Mouse (Mus musculus): Measurements from ENCODE around the gene Kcnk5. TPM values are rescaled to one million over a fixed set of nuclear protein-coding genes. Genes with fewer than 3 reads are reported as not detected.

Gene Kcnk5
- polyA plus RNA-seq, 1 experiment from 2014 or later = 12.2 TPM

GRCm38 (mm10) chr14:20183701-20184100 is 2.1 kb upstream of the Kcnk5 start:
- no peaks in the 10 kb centered on the region for H3K27me3 ChIP-seq (ENCODE audit: control insufficient read depth, insufficient read depth, low read length)
- 47% methylated on average over 5 of the region's 5 CpGs for WGBS
- no peak overlapping the region for H3K27ac ChIP-seq (ENCODE audit: low read depth, low read length)
- no peak for ATAC-seq (ENCODE audit: low FRiP score, low TSS enrichment)
- no peak overlapping the region for H3K4me2 ChIP-seq (replicated peaks; ENCODE audit: low read depth, low read length)
- H3K4me1 ChIP-seq (ENCODE audit: control insufficient read depth, insufficient read depth, low read length) = peaks cover 24% of the 10 kb centered on the region
- H3K9me3 ChIP-seq (ENCODE audit: control insufficient read depth, low read length) = no peaks in the 10 kb centered on the region
- no peak overlapping the region for H3K4me3 ChIP-seq (ENCODE audit: low read length)
- no peaks in the 10 kb centered on the region for H3K36me3 ChIP-seq (ENCODE audit: control insufficient read depth, insufficient read depth, low read length)
- no peak overlapping the region for H3K9ac ChIP-seq (ENCODE audit: low read depth, low read length)

DNA sequence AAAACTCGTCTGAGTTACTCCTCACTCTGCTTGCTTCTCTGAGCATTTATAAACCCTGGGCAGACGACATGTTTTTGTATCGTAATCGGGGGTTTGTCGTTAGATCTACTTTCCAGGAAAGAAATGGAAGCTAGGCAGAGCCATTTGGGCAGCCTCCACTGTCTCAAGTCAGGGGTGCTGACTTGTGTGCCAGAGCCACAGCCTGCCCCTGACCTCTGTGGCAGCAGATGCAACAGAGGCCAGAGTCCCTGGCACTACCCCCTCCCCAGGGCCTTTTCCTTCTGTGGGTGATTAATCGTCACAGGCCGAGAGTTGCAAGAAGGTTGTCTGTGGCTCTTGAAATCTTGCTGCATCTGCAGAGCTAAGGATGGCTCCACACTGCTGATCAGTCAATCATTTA is 987 bp upstream of the Kcnk5 start:
- WGBS = 70% methylated on average over 7 of the region's 7 CpGs
- Histone ChIP-seq H3K27me3 (ENCODE audit: control insufficient read depth, insufficient read depth, low read length) (no peaks in the 10 kb centered on the region), H3K27ac (ENCODE audit: low read depth, low read length) (no peak overlapping the region), H3K4me3 (ENCODE audit: low read length) (no peak overlapping the region), H3K9ac (ENCODE audit: low read depth, low read length) (no peak overlapping the region), H3K36me3 (ENCODE audit: control insufficient read depth, insufficient read depth, low read length) (no peaks in the 10 kb centered on the region), H3K4me1 (ENCODE audit: control insufficient read depth, insufficient read depth, low read length) (peaks cover 29% of the 10 kb centered on the region), H3K4me2 (replicated peaks; ENCODE audit: low read depth, low read length) (no peak overlapping the region), H3K9me3 (ENCODE audit: control insufficient read depth, low read length) (no peaks in the 10 kb centered on the region)
- no peak for ATAC-seq (ENCODE audit: low FRiP score, low TSS enrichment)

- H3K36me3 ChIP-seq (ENCODE audit: control insufficient read depth, insufficient read depth, low read length) = no peaks in the 10 kb centered on the region
- peak overlapping the region; percentile 58 for H3K4me3 ChIP-seq (ENCODE audit: low read length)
- no peaks in the 10 kb centered on the region for H3K27me3 ChIP-seq (ENCODE audit: control insufficient read depth, insufficient read depth, low read length)
- no peaks in the 10 kb centered on the region for H3K9me3 ChIP-seq (ENCODE audit: control insufficient read depth, low read length)
- H3K27ac ChIP-seq (ENCODE audit: low read depth, low read length) = no peak overlapping the region
- peak; percentile 12; the same call in 1 of the 2 replicates for ATAC-seq (ENCODE audit: low FRiP score, low TSS enrichment)
- peak overlapping the region; percentile 66 for H3K9ac ChIP-seq (ENCODE audit: low read depth, low read length)
- WGBS = under 1% methylated on average over 24 of the region's 24 CpGs
- peaks cover 32% of the 10 kb centered on the region for H3K4me1 ChIP-seq (ENCODE audit: control insufficient read depth, insufficient read depth, low read length)
- peak overlapping the region; percentile 94 for H3K4me2 ChIP-seq (replicated peaks; ENCODE audit: low read depth, low read length)
These were observed 852 bp downstream of the Kcnk5 start for GRCm38 (mm10) chr14:20180751-20181162.

GRCm38 (mm10) chr14:20180304-20180703 is 1.3 kb downstream of the Kcnk5 start:
- 5% methylated on average over 6 of the region's 6 CpGs for WGBS
- H3K27ac ChIP-seq (ENCODE audit: low read depth, low read length) = no peak overlapping the region
- H3K27me3 ChIP-seq (ENCODE audit: control insufficient read depth, insufficient read depth, low read length) = no peaks in the 10 kb centered on the region
- peak overlapping the region; percentile 94 for H3K4me2 ChIP-seq (replicated peaks; ENCODE audit: low read depth, low read length)
- no peaks in the 10 kb centered on the region for H3K36me3 ChIP-seq (ENCODE audit: control insufficient read depth, insufficient read depth, low read length)
- no peaks in the 10 kb centered on the region for H3K9me3 ChIP-seq (ENCODE audit: control insufficient read depth, low read length)
- peaks cover 32% of the 10 kb centered on the region for H3K4me1 ChIP-seq (ENCODE audit: control insufficient read depth, insufficient read depth, low read length)
- H3K4me3 ChIP-seq (ENCODE audit: low read length) = peak overlapping the region; percentile 58
- H3K9ac ChIP-seq (ENCODE audit: low read depth, low read length) = peak overlapping the region; percentile 66
- no peak for ATAC-seq (ENCODE audit: low FRiP score, low TSS enrichment)

DNA sequence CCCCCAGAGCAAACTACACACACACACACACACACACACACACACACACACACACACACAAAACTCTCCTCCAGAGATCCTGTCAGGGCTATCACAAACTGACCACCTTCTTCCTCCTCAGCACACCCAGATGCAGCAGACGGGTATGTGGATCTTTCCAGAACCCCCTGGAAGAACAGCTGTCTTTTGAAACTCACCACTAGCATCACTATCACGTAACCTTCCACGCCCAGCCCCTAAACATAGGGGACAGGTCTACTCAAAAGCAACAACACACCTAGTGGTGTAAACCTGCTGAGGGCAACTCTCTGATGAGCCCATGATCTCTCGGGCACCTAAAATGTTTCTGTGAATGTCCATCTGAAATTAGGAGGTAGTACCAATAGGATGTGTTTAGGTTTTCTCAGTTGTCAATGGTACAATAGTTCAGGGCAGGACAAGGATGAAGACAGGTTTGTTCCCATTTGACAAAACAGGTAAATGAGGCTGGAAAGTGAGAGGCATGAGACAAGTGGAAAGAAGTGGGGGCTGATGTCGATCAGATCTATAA is 1.8 kb downstream of the Kcnk5 start:
- Histone ChIP-seq H3K27ac (ENCODE audit: low read depth, low read length) (no peak overlapping the region), H3K4me2 (replicated peaks; ENCODE audit: low read depth, low read length) (peak overlapping the region; percentile 94), H3K9me3 (ENCODE audit: control insufficient read depth, low read length) (no peaks in the 10 kb centered on the region), H3K4me3 (ENCODE audit: low read length) (peak overlapping the region; percentile 58), H3K4me1 (ENCODE audit: control insufficient read depth, insufficient read depth, low read length) (peaks cover 32% of the 10 kb centered on the region), H3K36me3 (ENCODE audit: control insufficient read depth, insufficient read depth, low read length) (no peaks in the 10 kb centered on the region), H3K9ac (ENCODE audit: low read depth, low read length) (no peak overlapping the region), H3K27me3 (ENCODE audit: control insufficient read depth, insufficient read depth, low read length) (no peaks in the 10 kb centered on the region)
- ATAC-seq (ENCODE audit: low FRiP score, low TSS enrichment) = no peak
- WGBS = 71% methylated on average over 5 of the region's 5 CpGs

- Histone ChIP-seq H3K4me1 (ENCODE audit: control insufficient read depth, insufficient read depth, low read length) (peaks cover 32% of the 10 kb centered on the region), H3K9ac (ENCODE audit: low read depth, low read length) (no peak overlapping the region), H3K27ac (ENCODE audit: low read depth, low read length) (no peak overlapping the region)
These were observed 2.5 kb downstream of the Kcnk5 start for GRCm38 (mm10) chr14:20179080-20179479.

DNA sequence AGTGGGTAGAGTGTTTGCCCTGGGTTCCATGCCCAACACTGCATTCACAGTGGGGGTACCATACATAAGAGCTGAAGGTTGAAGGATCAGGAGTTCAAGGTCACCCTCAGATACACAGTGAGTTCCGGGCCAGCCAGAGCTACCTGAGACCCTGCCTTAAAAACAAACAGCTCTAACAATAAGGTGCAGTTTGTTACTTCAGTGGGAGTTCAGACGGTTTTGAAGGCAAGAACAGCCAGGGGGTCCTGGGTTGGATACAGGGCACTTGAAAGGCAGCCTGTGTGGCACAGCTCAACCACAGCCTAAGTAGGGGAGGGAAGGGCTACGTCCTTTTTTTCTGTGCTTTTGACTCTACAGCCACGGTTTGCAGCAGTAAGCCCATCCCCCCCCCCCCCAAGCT is 3.0 kb downstream of the Kcnk5 start:
- WGBS = 36% methylated on average over 4 of the region's 4 CpGs
- Histone ChIP-seq H3K4me3 (ENCODE audit: low read length) (peak overlapping the region; percentile 58; the same call in 1 of the 2 replicates), H3K4me2 (replicated peaks; ENCODE audit: low read depth, low read length) (peak overlapping the region; percentile 94), H3K36me3 (ENCODE audit: control insufficient read depth, insufficient read depth, low read length) (no peaks in the 10 kb centered on the region), H3K27ac (ENCODE audit: low read depth, low read length) (peak overlapping the region; percentile 44; the same call in 1 of the 2 replicates), H3K9me3 (ENCODE audit: control insufficient read depth, low read length) (no peaks in the 10 kb centered on the region), H3K27me3 (ENCODE audit: control insufficient read depth, insufficient read depth, low read length) (no peaks in the 10 kb centered on the region), H3K9ac (ENCODE audit: low read depth, low read length) (no peak overlapping the region), H3K4me1 (ENCODE audit: control insufficient read depth, insufficient read depth, low read length) (peaks cover 29% of the 10 kb centered on the region)
- ATAC-seq (ENCODE audit: low FRiP score, low TSS enrichment) = no peak

More at GRCm38 (mm10) chr14:20179080-20179479, 2.5 kb downstream of the Kcnk5 start:
- no peaks in the 10 kb centered on the region for H3K27me3 ChIP-seq (ENCODE audit: control insufficient read depth, insufficient read depth, low read length)
- no peak for ATAC-seq (ENCODE audit: low FRiP score, low TSS enrichment)
- 52% methylated on average over 3 of the region's 3 CpGs for WGBS
- H3K9me3 ChIP-seq (ENCODE audit: control insufficient read depth, low read length) = no peaks in the 10 kb centered on the region
- no peaks in the 10 kb centered on the region for H3K36me3 ChIP-seq (ENCODE audit: control insufficient read depth, insufficient read depth, low read length)
- H3K4me3 ChIP-seq (ENCODE audit: low read length) = peak overlapping the region; percentile 58
- peak overlapping the region; percentile 94 for H3K4me2 ChIP-seq (replicated peaks; ENCODE audit: low read depth, low read length)

- peaks cover 33% of the 10 kb centered on the region for H3K4me1 ChIP-seq (ENCODE audit: control insufficient read depth, insufficient read depth, low read length)
- ATAC-seq (ENCODE audit: low FRiP score, low TSS enrichment) = no peak
- H3K4me3 ChIP-seq (ENCODE audit: low read length) = no peak overlapping the region
- H3K27me3 ChIP-seq (ENCODE audit: control insufficient read depth, insufficient read depth, low read length) = no peaks in the 10 kb centered on the region
- no peaks in the 10 kb centered on the region for H3K9me3 ChIP-seq (ENCODE audit: control insufficient read depth, low read length)
- H3K27ac ChIP-seq (ENCODE audit: low read depth, low read length) = no peak overlapping the region
- 70% methylated on average over 9 of the region's 9 CpGs for WGBS
- H3K36me3 ChIP-seq (ENCODE audit: control insufficient read depth, insufficient read depth, low read length) = no peaks in the 10 kb centered on the region
- H3K4me2 ChIP-seq (replicated peaks; ENCODE audit: low read depth, low read length) = 0 out of 2 replicates have a peak overlapping the region, but pooled peaks have one; percentile 10
- H3K9ac ChIP-seq (ENCODE audit: low read depth, low read length) = no peak overlapping the region
These were observed 4.0 kb downstream of the Kcnk5 start for GRCm38 (mm10) chr14:20177494-20178123.

DNA sequence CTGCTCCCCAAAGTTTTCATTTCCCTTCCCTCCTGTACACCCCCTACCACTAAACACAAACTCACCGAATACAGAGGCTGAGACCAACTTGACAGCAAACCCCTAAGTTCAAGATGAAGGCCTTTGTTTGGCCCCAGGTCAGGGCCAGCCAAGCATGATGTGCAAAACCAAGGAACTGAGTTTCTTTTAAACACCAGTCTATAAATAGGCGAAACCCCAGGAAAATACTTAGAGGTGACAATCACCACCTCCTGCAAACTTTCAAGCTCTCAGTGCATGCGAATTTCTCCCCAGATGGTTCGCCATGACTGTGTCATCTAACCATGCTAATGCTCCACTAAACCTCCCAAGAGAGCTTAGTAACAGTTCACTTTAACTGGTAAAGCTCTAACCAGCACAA is 5.9 kb downstream of the Kcnk5 start:
- Histone ChIP-seq H3K27me3 (ENCODE audit: control insufficient read depth, insufficient read depth, low read length) (no peaks in the 10 kb centered on the region), H3K4me2 (replicated peaks; ENCODE audit: low read depth, low read length) (no peak overlapping the region), H3K4me3 (ENCODE audit: low read length) (no peak overlapping the region), H3K36me3 (ENCODE audit: control insufficient read depth, insufficient read depth, low read length) (no peaks in the 10 kb centered on the region), H3K9ac (ENCODE audit: low read depth, low read length) (no peak overlapping the region), H3K27ac (ENCODE audit: low read depth, low read length) (no peak overlapping the region), H3K4me1 (ENCODE audit: control insufficient read depth, insufficient read depth, low read length) (peaks cover 39% of the 10 kb centered on the region), H3K9me3 (ENCODE audit: control insufficient read depth, low read length) (no peaks in the 10 kb centered on the region)
- no peak for ATAC-seq (ENCODE audit: low FRiP score, low TSS enrichment)
- 77% methylated on average over 4 of the region's 4 CpGs for WGBS

All from kidney, embryonic 14.5 days (tissue).